Mouse (Mus musculus) retina, embryonic 14.5 days (tissue): Measurements from ENCODE around the gene Vamp4.

Experiments used
- DNase-seq: peaks from one replicate; pipeline ENCODE4 v3.0.0-alpha.2; 2015; ENCODE audit warnings: low spot score

The Vamp4 gene

GRCm38 (mm10) chr1:162570260-162570748 lies at the start of gene Vamp4:
Vamp4 (plus strand) TSS chr1:162570515.
- peak; percentile 97 for DNase-seq

- DNase-seq, result no peak
Observed at GRCm38 (mm10) chr1:162529651-162530050, 40.7 kb upstream of the Vamp4 start.

GRCm38 (mm10) chr1:162530666-162531065 lies 39.6 kb upstream of the Vamp4 start:
- DNase-seq, result no peak

GRCm38 (mm10) chr1:162531584-162531983 lies 38.7 kb upstream of the Vamp4 start:
- DNase-seq, result no peak

- DNase-seq, result no peak
Observed at GRCm38 (mm10) chr1:162532330-162532729, 38.0 kb upstream of the Vamp4 start.

- no peak for DNase-seq
Observed at GRCm38 (mm10) chr1:162533766-162534560, 36.4 kb upstream of the Vamp4 start.

GRCm38 (mm10) chr1:162543231-162543630 lies 27.1 kb upstream of the Vamp4 start:
- no peak for DNase-seq

- no peak for DNase-seq
Observed at GRCm38 (mm10) chr1:162547607-162548006, 22.7 kb upstream of the Vamp4 start.

GRCm38 (mm10) chr1:162548016-162548916 lies 22.0 kb upstream of the Vamp4 start, which contains the start of gene Mettl13:
Mettl13 (minus strand) TSS chr1:162548551.
- DNase-seq, result peak; percentile 98

- no peak for DNase-seq
Observed at GRCm38 (mm10) chr1:162548917-162549613, 21.2 kb upstream of the Vamp4 start.

- DNase-seq, result peak; percentile 68
Observed at GRCm38 (mm10) chr1:162549615-162550283, 20.6 kb upstream of the Vamp4 start.

GRCm38 (mm10) chr1:162552956-162553355 lies 17.4 kb upstream of the Vamp4 start:
- DNase-seq, result no peak

- DNase-seq, result no peak
Observed at GRCm38 (mm10) chr1:162554193-162554592, 16.1 kb upstream of the Vamp4 start.

- no peak for DNase-seq
Observed at GRCm38 (mm10) chr1:162563236-162563635, 7.1 kb upstream of the Vamp4 start.

GRCm38 (mm10) chr1:162564992-162565391 lies 5.3 kb upstream of the Vamp4 start:
- DNase-seq, result no peak

GRCm38 (mm10) chr1:162567351-162567750 lies 3.0 kb upstream of the Vamp4 start:
- DNase-seq, result peak; percentile 12

GRCm38 (mm10) chr1:162570931-162571601 lies 751 bp downstream of the Vamp4 start:
- DNase-seq, result peak; percentile 45

GRCm38 (mm10) chr1:162575098-162575497 lies 4.8 kb downstream of the Vamp4 start:
- peak; percentile 21 for DNase-seq

- DNase-seq, result no peak
Observed at GRCm38 (mm10) chr1:162582884-162583283, 12.6 kb downstream of the Vamp4 start.

GRCm38 (mm10) chr1:162586282-162586681 lies 16.0 kb downstream of the Vamp4 start:
- no peak for DNase-seq

GRCm38 (mm10) chr1:162588606-162589005 lies 18.3 kb downstream of the Vamp4 start:
- no peak for DNase-seq
